Mouse (Mus musculus) liver, adult 2 months (tissue): Measurements from ENCODE around the gene Erich6. TPM values are rescaled to one million over a fixed set of nuclear protein-coding genes. Genes with fewer than 3 reads are reported as not detected.
"Not testable (repeated sequence)": the region's sequence is repeated elsewhere in the genome, so short reads cannot be mapped to it uniquely, and the experiment has no call there.

Experiments used
- DNase-seq: peaks from one replicate; pipeline ENCODE4 v3.0.0-alpha.2; 2011; ENCODE audit warnings: low read depth, low spot score; ENCODE audit errors: extremely low read depth
- H3K27ac ChIP-seq: fragments of 200-500 bp; replicated peaks from 2 replicates; pipeline ENCODE4 v1.5.1; 2012; ENCODE audit warnings: low read depth, mild to moderate bottlenecking, control low read depth, inconsistent platforms, low read length; ENCODE audit not compliant: insufficient read depth
- H3K27me3 ChIP-seq: fragments of 200-500 bp; 2 replicates; pipeline ENCODE4 v1.6.1; 2012; ENCODE audit warnings: mild to moderate bottlenecking, moderate library complexity, low read length, inconsistent platforms; ENCODE audit not compliant: control insufficient read depth, insufficient read depth
- H3K36me3 ChIP-seq: fragments of 200-500 bp; 2 replicates; pipeline ENCODE4 v1.6.1; 2012; ENCODE audit warnings: low read length, inconsistent platforms; ENCODE audit not compliant: control insufficient read depth, insufficient read depth
- H3K4me1 ChIP-seq: fragments of 200-500 bp; 2 replicates; pipeline ENCODE4 v1.6.1; 2011; ENCODE audit warnings: low read length; ENCODE audit not compliant: control insufficient read depth, insufficient read depth
- H3K4me3 ChIP-seq: fragments of 200-500 bp; 2 replicates; pipeline ENCODE4 v1.5.1; 2011; ENCODE audit warnings: low read depth, mild to moderate bottlenecking, control low read depth, low read length, moderate library complexity; ENCODE audit not compliant: insufficient read depth
- H3K79me2 ChIP-seq: fragments of 200-500 bp; 2 replicates; pipeline ENCODE4 v1.6.1; 2012; ENCODE audit warnings: inconsistent platforms, mild to moderate bottlenecking, low read length, moderate library complexity; ENCODE audit not compliant: control insufficient read depth, insufficient read depth
- H3K9ac ChIP-seq: fragments of 200-500 bp; 2 replicates; pipeline ENCODE4 v1.6.1; 2012; ENCODE audit warnings: low read depth, mild to moderate bottlenecking, control low read depth, inconsistent platforms, low read length
- CTCF ChIP-seq: fragments of 200-500 bp; IDR thresholded peaks from 2 replicates; pipeline ENCODE4 v1.5.1; 2011; ENCODE audit warnings: low read depth, low read length, control low read depth
- POLR2A ChIP-seq: fragments of 200-500 bp; IDR thresholded peaks from 2 replicates; pipeline ENCODE4 v1.6.1; 2011; ENCODE audit warnings: low read length, control low read depth; ENCODE audit not compliant: insufficient read depth; ENCODE audit errors: extremely low read depth
- WGBS: fragments of 180-500 bp; shearing (Covaris S2); methylation state at CpG from one replicate; pipeline ENCODE4 v1.1.7; 2018; 5-methylcytosine and 5-hydroxymethylcytosine counted together
- polyA plus RNA-seq: library from polyadenylated mRNA; depleted of rRNA; stranded (reverse); fragments of >200 nt; gene quantifications from 2 replicates; pipeline ENCODE4 v1.2.3, GENCODE M21; 2012
- total RNA-seq: library from RNA; depleted of rRNA; stranded (reverse); fragments of >200 nt; gene quantifications from 2 replicates; pipeline ENCODE4 v1.2.3, GENCODE M21; 2014

The Erich6 gene
- total and polyA plus RNA-seq, 2 experiments, result not detected

DNA sequence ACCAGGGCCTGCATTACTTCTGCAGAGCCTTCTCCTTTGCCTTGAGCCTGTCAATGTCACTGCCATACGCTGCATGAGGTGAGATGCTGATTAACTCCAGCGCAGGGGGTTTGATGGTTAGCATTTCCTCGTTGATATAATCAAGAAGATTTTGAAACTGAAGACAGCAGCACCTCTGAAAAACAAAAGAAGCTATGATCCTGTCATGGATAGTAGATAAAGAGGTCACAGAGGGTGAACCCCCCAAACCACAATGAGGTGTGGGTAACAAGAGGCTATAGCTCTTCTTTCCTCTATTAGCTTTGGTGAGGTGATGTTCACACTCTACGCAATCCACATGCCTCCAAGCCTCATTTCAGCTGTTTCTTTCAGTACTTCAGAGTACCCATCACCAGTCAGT, 12.0 kb downstream of the Erich6 start:
- no peak overlapping the region for H3K9ac ChIP-seq
- no peaks in the 10 kb centered on the region for H3K27me3 ChIP-seq
- DNase-seq, result no peak
- no peaks in the 10 kb centered on the region for H3K4me1 ChIP-seq
- no peaks in the 10 kb centered on the region for H3K79me2 ChIP-seq
- H3K36me3 ChIP-seq, result no peaks in the 10 kb centered on the region
- H3K27ac ChIP-seq, result no peak overlapping the region
- H3K4me3 ChIP-seq, result no peak overlapping the region
- TF ChIP-seq CTCF (no peak), POLR2A (no peak)
- 89% methylated on average over 4 of the region's 4 CpGs for WGBS

DNA sequence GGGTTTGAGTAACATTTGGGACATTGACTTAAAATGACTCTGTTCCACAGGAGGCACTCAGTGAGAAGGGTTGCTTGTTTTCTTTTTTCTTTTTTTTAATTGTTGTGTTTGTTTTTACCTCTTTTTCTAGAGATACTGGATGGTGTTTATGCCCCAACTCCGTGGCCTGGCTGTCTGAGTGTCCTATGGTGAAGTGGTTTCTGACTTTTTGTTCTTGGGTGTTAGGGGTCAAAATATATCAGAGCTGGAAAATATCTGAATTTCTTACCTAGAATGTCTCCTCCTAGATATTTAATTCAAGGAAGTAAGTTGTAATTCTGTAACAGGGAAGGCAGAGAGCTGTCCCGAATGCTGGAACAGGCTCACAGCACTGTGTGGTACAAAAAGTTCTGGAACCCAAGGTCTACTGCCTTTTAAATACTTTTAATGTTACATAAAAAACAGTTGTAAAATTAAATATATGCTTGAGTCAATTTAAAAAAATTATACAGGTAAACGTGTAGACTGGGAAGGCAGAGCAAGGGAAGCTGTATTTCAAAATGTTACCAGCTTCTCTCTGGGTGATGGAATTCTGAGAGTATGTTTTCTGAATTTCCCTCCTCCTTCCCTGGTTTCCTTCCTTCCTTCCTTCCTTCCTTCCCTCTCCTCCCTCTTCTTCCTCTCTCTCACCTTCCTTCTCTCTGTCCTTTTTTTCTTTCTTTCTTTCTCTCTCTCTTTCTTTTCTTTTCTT, 14.2 kb downstream of the Erich6 start:
- no peaks in the 10 kb centered on the region for H3K27me3 ChIP-seq
- no peak for DNase-seq
- WGBS, result 84% methylated on average over 3 of the region's 3 CpGs

DNA sequence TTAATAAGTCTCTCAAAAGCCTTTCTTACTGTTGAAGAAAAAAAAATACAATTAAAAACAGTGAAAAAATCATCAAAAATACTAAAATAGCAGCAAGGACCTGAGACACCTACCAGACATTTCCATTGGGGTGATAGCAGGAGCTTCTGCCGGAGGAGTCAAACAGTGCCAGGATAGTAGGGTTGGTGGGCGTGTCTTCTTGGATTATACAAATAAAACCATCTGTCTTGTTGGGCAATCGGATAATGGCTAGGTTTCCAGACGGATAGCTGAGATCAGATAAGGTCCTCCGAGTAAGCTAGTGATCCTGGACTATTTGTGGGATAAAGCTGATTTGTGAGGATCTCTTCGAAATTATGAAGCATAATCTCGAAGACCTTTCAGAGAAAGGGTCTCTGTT, 15.9 kb downstream of the Erich6 start:
- no peak for TF ChIP-seq CTCF
- no peak for TF ChIP-seq POLR2A
- no peaks in the 10 kb centered on the region for H3K36me3 ChIP-seq
- H3K27ac ChIP-seq, result no peak overlapping the region
- no peaks in the 10 kb centered on the region for H3K4me1 ChIP-seq
- H3K27me3 ChIP-seq, result no peaks in the 10 kb centered on the region
- H3K4me3 ChIP-seq, result no peak overlapping the region
- WGBS, result 60% methylated on average over 7 of the region's 7 CpGs
- no peaks in the 10 kb centered on the region for H3K79me2 ChIP-seq
- DNase-seq, result peak; percentile 22
- H3K9ac ChIP-seq, result no peak overlapping the region

More for the DNA sequence above, 14.2 kb downstream of the Erich6 start:
- no peak for TF ChIP-seq CTCF
- no peak for TF ChIP-seq POLR2A
- Histone ChIP-seq H3K36me3 (no peaks in the 10 kb centered on the region), H3K4me3 (no peak overlapping the region), H3K4me1 (no peaks in the 10 kb centered on the region), H3K27ac (no peak overlapping the region), H3K9ac (no peak overlapping the region), H3K79me2 (no peaks in the 10 kb centered on the region)

DNA sequence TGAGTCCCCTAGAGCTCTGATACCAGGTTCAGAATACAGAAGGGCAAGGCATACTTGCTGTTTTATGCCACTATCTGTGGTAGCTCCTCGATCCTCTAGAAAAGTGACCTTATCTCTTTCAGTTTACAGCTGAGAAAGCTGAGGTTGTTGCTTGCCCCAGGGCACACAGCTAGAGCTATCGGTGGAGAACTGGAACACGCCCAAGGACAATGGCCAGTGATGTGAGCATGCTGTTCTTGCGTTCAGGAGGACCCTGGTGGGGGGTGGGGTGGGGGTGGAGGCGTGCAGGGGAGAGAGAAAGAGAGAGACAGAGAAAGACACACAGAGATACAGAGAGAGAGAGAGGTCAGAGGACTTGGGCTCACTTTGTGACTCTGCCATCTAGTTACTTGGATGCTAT, 27.0 kb downstream of the Erich6 start:
- no peak for DNase-seq
- Histone ChIP-seq H3K79me2 (no peaks in the 10 kb centered on the region), H3K9ac (no peak overlapping the region), H3K27ac (no peak overlapping the region), H3K36me3 (no peaks in the 10 kb centered on the region), H3K4me3 (no peak overlapping the region), H3K27me3 (no peaks in the 10 kb centered on the region), H3K4me1 (no peaks in the 10 kb centered on the region)
- TF ChIP-seq CTCF (no peak), POLR2A (no peak)
- WGBS, result 87% methylated on average over 5 of the region's 5 CpGs

DNA sequence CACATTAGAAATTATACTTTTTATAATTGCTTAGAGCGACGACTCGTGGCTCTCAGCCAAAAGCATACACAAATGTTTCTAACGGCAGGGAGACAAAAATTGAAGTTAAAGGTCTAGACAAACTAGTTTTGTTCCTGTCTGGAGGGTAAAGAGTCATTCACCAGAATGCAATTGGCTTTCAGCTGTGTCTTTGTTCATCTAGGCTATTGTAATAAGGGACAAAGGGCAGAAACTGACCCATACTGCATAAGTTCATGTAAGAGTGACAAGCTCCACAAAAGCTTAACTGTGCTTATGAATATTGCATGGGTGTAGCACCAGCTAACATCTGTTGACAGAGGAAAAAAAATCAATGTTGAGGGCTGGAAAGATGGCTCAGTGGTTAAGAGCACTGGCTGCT, 28.5 kb downstream of the Erich6 start:
- 87% methylated on average over 4 of the region's 4 CpGs for WGBS
- DNase-seq, result no peak
- TF ChIP-seq POLR2A (no peak), CTCF (no peak)

DNA sequence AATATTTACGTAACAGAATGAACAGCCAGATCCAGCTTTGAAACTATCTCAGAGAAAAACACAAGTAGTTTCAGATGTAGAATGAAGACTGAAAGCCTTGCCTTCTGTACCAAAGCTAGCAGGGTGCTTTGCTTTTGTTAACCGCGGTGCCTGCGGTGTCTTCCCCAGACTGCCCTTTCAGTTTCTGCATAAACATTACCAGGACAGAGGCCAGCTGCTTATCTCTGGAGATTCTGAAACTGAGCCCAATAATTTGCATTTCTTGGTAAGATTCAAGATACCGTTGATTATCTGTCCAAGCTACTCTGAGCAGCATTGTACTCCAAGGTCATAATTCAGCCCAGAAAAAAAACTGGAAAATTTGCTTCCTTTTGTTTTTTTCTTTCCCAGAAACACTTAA, 43.4 kb downstream of the Erich6 start:
- Histone ChIP-seq H3K27ac (no peak overlapping the region), H3K36me3 (peaks cover 29% of the 10 kb centered on the region), H3K4me1 (no peaks in the 10 kb centered on the region), H3K4me3 (no peak overlapping the region), H3K79me2 (no peaks in the 10 kb centered on the region), H3K9ac (no peak overlapping the region), H3K27me3 (no peaks in the 10 kb centered on the region)
- no peak for DNase-seq
- no peak for TF ChIP-seq CTCF
- no peak for TF ChIP-seq POLR2A
- 31% methylated on average over 5 of the region's 5 CpGs for WGBS

More for the DNA sequence above, 28.5 kb downstream of the Erich6 start:
- H3K4me1 ChIP-seq, result no peaks in the 10 kb centered on the region
- H3K9ac ChIP-seq, result no peak overlapping the region
- H3K4me3 ChIP-seq, result no peak overlapping the region
- no peaks in the 10 kb centered on the region for H3K79me2 ChIP-seq
- no peaks in the 10 kb centered on the region for H3K36me3 ChIP-seq
- H3K27me3 ChIP-seq, result no peaks in the 10 kb centered on the region
- no peak overlapping the region for H3K27ac ChIP-seq

DNA sequence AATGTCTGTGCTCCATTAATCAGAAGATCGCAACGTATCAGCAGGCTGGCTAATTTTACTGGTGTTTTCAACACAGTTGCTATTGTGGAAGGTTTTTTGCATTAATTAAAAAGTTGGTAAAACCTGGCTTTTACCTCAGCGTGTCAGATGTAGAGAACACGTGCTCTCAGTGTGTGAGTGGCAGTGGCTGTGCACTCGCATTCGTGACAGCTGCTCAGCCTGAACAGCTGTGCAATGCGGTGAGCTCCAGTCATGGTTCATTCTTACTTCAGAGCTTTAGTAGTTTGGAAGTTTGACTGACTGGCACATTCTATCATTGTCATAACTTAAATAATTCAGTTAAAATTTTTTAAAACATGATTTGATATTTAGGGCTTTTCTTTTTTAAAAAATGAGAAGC, 44.3 kb downstream of the Erich6 start:
- H3K79me2 ChIP-seq, DNase-seq, H3K27me3 ChIP-seq, H3K4me3 ChIP-seq, H3K4me1 ChIP-seq, H3K27ac ChIP-seq, H3K9ac ChIP-seq: not testable (repeated sequence)
- peaks cover 35% of the 10 kb centered on the region for H3K36me3 ChIP-seq
- WGBS, result 97% methylated on average over 7 of the region's 7 CpGs

DNA sequence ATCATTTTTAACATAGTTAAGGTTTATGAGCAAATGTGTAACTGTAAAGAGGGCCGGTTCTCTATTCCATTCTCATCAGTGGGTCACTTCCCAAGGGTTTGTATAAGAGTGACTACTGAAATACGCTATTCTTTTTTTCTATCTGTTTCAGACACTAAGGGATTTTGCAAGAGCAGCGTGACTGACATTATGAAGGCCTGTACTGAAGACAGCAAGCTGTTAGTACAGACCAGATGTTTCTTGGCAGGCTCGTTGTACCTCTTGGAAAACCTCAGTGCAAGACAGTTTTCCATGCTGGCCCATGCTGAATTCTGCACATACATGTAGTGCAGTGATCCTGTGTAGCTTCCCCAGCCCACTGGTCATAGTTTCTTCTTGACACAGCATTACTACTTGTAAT, 46.5 kb downstream of the Erich6 start:
- H3K4me3 ChIP-seq, result not testable (repeated sequence)
- H3K36me3 ChIP-seq, result peaks cover 52% of the 10 kb centered on the region
- WGBS, result 92% methylated on average over 4 of the region's 4 CpGs

More for the DNA sequence above, 46.5 kb downstream of the Erich6 start:
- not testable (repeated sequence) for H3K27ac ChIP-seq, DNase-seq, H3K9ac ChIP-seq, H3K4me1 ChIP-seq, H3K27me3 ChIP-seq, H3K79me2 ChIP-seq
